Mouse (Mus musculus) liver, embryonic 16.5 days (tissue): ENCODE measurements at regions not wholly inside any gene's neighbourhood (a gene's known extent, or its start where the extent isn't known, plus 50 kb on each side); places are given as distances from the start of the nearest gene placed in this dataset.

Experiments
- ATAC-seq: fragments of 200-750 bp; cut with Nextera tagmentation; 2 replicates; pipeline ENCODE4 v1.8.0; 2017; ENCODE audit warnings: low read depth, mild to moderate bottlenecking, moderate number of reproducible peaks, moderate library complexity
- H3K27ac ChIP-seq: fragments of 300-500 bp; sonication (generic); 2 replicates; pipeline ENCODE4 v1.5.1; 2014; ENCODE audit warnings: mild to moderate bottlenecking, low read length
- H3K27me3 ChIP-seq: fragments of 300-500 bp; sonication (generic); 2 replicates; pipeline ENCODE4 v1.6.1; 2014; ENCODE audit warnings: low read depth, low read length, mixed read lengths; ENCODE audit not compliant: control insufficient read depth, insufficient read depth
- H3K36me3 ChIP-seq: fragments of 300-500 bp; sonication (generic); 2 replicates; pipeline ENCODE4 v1.6.1; 2014; ENCODE audit warnings: mild to moderate bottlenecking; ENCODE audit not compliant: control insufficient read depth, insufficient read depth
- H3K4me1 ChIP-seq: fragments of 300-500 bp; sonication (generic); 2 replicates; pipeline ENCODE4 v1.6.1; 2014; ENCODE audit warnings: low read depth, low read length, mixed read lengths; ENCODE audit not compliant: control insufficient read depth
- H3K4me2 ChIP-seq: fragments of 300-500 bp; sonication (generic); 2 replicates; pipeline ENCODE4 v1.6.1; 2014; ENCODE audit warnings: low read depth, low read length, mixed read lengths
- H3K4me3 ChIP-seq: fragments of 300-500 bp; sonication (generic); 2 replicates; pipeline ENCODE4 v1.5.1; 2014; ENCODE audit warnings: low read depth, mild to moderate bottlenecking, low read length
- H3K9ac ChIP-seq: fragments of 300-500 bp; sonication (generic); 2 replicates; pipeline ENCODE4 v1.6.1; 2014; ENCODE audit warnings: low read depth, low read length
- H3K9me3 ChIP-seq: fragments of 300-500 bp; sonication (generic); replicated peaks from 2 replicates; pipeline ENCODE4 v1.6.1; 2016; ENCODE audit warnings: low read length; ENCODE audit not compliant: control insufficient read depth
- WGBS: fragments of 180-500 bp; shearing (Covaris S2); extraction: QIAGEN DNeasy Blood & Tissue Kit; methylation state at CpG from one replicate; pipeline ENCODE4 v1.1.7; 2014; ENCODE audit not compliant: insufficient replicate concordance; 5-methylcytosine and 5-hydroxymethylcytosine counted together

- Histone ChIP-seq H3K4me1 (no peaks in the 10 kb centered on the region), H3K4me2 (no peak overlapping the region), H3K4me3 (no peak overlapping the region), H3K27me3 (peaks cover 8% of the 10 kb centered on the region; the same call in 1 of the 2 replicates), H3K9me3 (no peaks in the 10 kb centered on the region), H3K9ac (no peak overlapping the region), H3K27ac (no peak overlapping the region), H3K36me3 (no peaks in the 10 kb centered on the region)
- WGBS, result 72% methylated on average over 4 of the region's 4 CpGs
- ATAC-seq, result no peak
These were observed 237.0 kb upstream of the Gm37988 start for GRCm38 (mm10) chr1:4570730-4571129.

- no peaks in the 10 kb centered on the region for H3K4me1 ChIP-seq
- peaks cover 8% of the 10 kb centered on the region; the same call in 1 of the 2 replicates for H3K27me3 ChIP-seq
- WGBS, result 1% methylated on average over 47 of the region's 58 CpGs
- peak overlapping the region; percentile 52 for H3K4me3 ChIP-seq
- peak; percentile 80 for ATAC-seq
- H3K4me2 ChIP-seq, result peak overlapping the region; percentile 64
- H3K9ac ChIP-seq, result no peak overlapping the region
- H3K9me3 ChIP-seq, result no peaks in the 10 kb centered on the region
- no peak overlapping the region for H3K27ac ChIP-seq
- H3K36me3 ChIP-seq, result no peaks in the 10 kb centered on the region
These were observed 236.1 kb upstream of the Gm37988 start for GRCm38 (mm10) chr1:4571299-4572202.

GRCm38 (mm10) chr1:4572311-4572710, 235.4 kb upstream of the Gm37988 start:
- WGBS, result 45% methylated on average over 3 of the region's 3 CpGs
- no peak for ATAC-seq
- no peak overlapping the region for H3K27ac ChIP-seq

GRCm38 (mm10) chr1:4574101-4574500, 233.6 kb upstream of the Gm37988 start:
- 39% methylated on average over 1 of the region's 1 CpGs for WGBS

More at GRCm38 (mm10) chr1:4572311-4572710, 235.4 kb upstream of the Gm37988 start:
- Histone ChIP-seq H3K9me3 (no peaks in the 10 kb centered on the region), H3K4me2 (peak overlapping the region; percentile 64; the same call in 1 of the 2 replicates), H3K4me3 (no peak overlapping the region), H3K36me3 (no peaks in the 10 kb centered on the region), H3K27me3 (peaks cover 8% of the 10 kb centered on the region; the same call in 1 of the 2 replicates), H3K4me1 (no peaks in the 10 kb centered on the region), H3K9ac (no peak overlapping the region)

GRCm38 (mm10) chr1:4576957-4577356, 230.7 kb upstream of the Gm37988 start:
- Histone ChIP-seq H3K4me3 (no peak overlapping the region), H3K27me3 (peaks cover 2% of the 10 kb centered on the region; the same call in 1 of the 2 replicates), H3K4me1 (no peaks in the 10 kb centered on the region), H3K36me3 (no peaks in the 10 kb centered on the region), H3K27ac (no peak overlapping the region), H3K4me2 (no peak overlapping the region), H3K9me3 (no peaks in the 10 kb centered on the region), H3K9ac (no peak overlapping the region)
- no peak for ATAC-seq
- WGBS, result 44% methylated on average over 1 of the region's 1 CpGs

More at GRCm38 (mm10) chr1:4574101-4574500, 233.6 kb upstream of the Gm37988 start:
- Histone ChIP-seq H3K27ac (no peak overlapping the region), H3K27me3 (peaks cover 8% of the 10 kb centered on the region; the same call in 1 of the 2 replicates), H3K9me3 (no peaks in the 10 kb centered on the region), H3K4me3 (no peak overlapping the region), H3K9ac (no peak overlapping the region), H3K4me1 (no peaks in the 10 kb centered on the region), H3K36me3 (no peaks in the 10 kb centered on the region), H3K4me2 (no peak overlapping the region)
- ATAC-seq, result no peak

GRCm38 (mm10) chr1:4582534-4582933, 225.2 kb upstream of the Gm37988 start:
- H3K36me3 ChIP-seq, result no peaks in the 10 kb centered on the region
- no peak overlapping the region for H3K9ac ChIP-seq
- no peak overlapping the region for H3K27ac ChIP-seq
- no peaks in the 10 kb centered on the region for H3K27me3 ChIP-seq
- no peak for ATAC-seq
- H3K4me2 ChIP-seq, result no peak overlapping the region
- no peaks in the 10 kb centered on the region for H3K4me1 ChIP-seq
- H3K4me3 ChIP-seq, result no peak overlapping the region
- H3K9me3 ChIP-seq, result no peaks in the 10 kb centered on the region

- Histone ChIP-seq H3K4me1 (no peaks in the 10 kb centered on the region), H3K36me3 (no peaks in the 10 kb centered on the region), H3K4me2 (no peak overlapping the region), H3K9me3 (no peaks in the 10 kb centered on the region), H3K4me3 (no peak overlapping the region), H3K9ac (no peak overlapping the region), H3K27me3 (no peaks in the 10 kb centered on the region), H3K27ac (no peak overlapping the region)
- WGBS, result 59% methylated on average over 3 of the region's 3 CpGs
- ATAC-seq, result no peak
These were observed 209.8 kb upstream of the Gm37988 start for GRCm38 (mm10) chr1:4597856-4598255.

GRCm38 (mm10) chr1:4598425-4598824, 209.3 kb upstream of the Gm37988 start:
- Histone ChIP-seq H3K36me3 (no peaks in the 10 kb centered on the region), H3K4me2 (no peak overlapping the region), H3K4me1 (no peaks in the 10 kb centered on the region), H3K9ac (no peak overlapping the region), H3K4me3 (no peak overlapping the region), H3K27me3 (no peaks in the 10 kb centered on the region), H3K27ac (no peak overlapping the region), H3K9me3 (no peaks in the 10 kb centered on the region)
- ATAC-seq, result no peak
- WGBS, result 38% methylated on average over 3 of the region's 3 CpGs

- no peak overlapping the region for H3K4me2 ChIP-seq
- no peaks in the 10 kb centered on the region for H3K4me1 ChIP-seq
- no peaks in the 10 kb centered on the region for H3K36me3 ChIP-seq
- ATAC-seq, result no peak
- no peak overlapping the region for H3K4me3 ChIP-seq
- no peaks in the 10 kb centered on the region for H3K27me3 ChIP-seq
- no peak overlapping the region for H3K9ac ChIP-seq
- WGBS, result 42% methylated on average over 3 of the region's 3 CpGs
- no peaks in the 10 kb centered on the region for H3K9me3 ChIP-seq
- H3K27ac ChIP-seq, result no peak overlapping the region
These were observed 205.3 kb upstream of the Gm37988 start for GRCm38 (mm10) chr1:4602386-4602785.
